Mouse (Mus musculus) embryonic facial prominence, embryonic 13.5 days (tissue): ENCODE data around the gene Eif1ax. TPM values are rescaled to one million over a fixed set of nuclear protein-coding genes. Genes with fewer than 3 reads are reported as not detected.
A peak's percentile ranks its signal among the peaks of the same experiment; 100 is the strongest.

Source experiments
- ATAC-seq: fragments of 200-750 bp; cut with Nextera tagmentation; 2 replicates; pipeline ENCODE4 v1.8.0; 2017; ENCODE audit warnings: low read depth; ENCODE audit not compliant: insufficient number of reproducible peaks, insufficient read depth, low FRiP score, low TSS enrichment
- H3K27ac ChIP-seq: fragments of 300-500 bp; sonication (generic); 2 replicates; pipeline ENCODE4 v1.5.1; 2015; ENCODE audit warnings: moderate library complexity, mild to moderate bottlenecking, inconsistent platforms
- H3K27me3 ChIP-seq: fragments of 300-500 bp; sonication (generic); 2 replicates; pipeline ENCODE4 v1.6.1; 2015; ENCODE audit warnings: mild to moderate bottlenecking, inconsistent platforms
- H3K36me3 ChIP-seq: fragments of 300-500 bp; sonication (generic); 2 replicates; pipeline ENCODE4 v1.6.1; 2015; ENCODE audit warnings: mild to moderate bottlenecking, inconsistent platforms
- H3K4me1 ChIP-seq: fragments of 300-500 bp; sonication (generic); 2 replicates; pipeline ENCODE4 v1.6.1; 2015; ENCODE audit warnings: inconsistent platforms
- H3K4me2 ChIP-seq: fragments of 300-500 bp; sonication (generic); 2 replicates; pipeline ENCODE4 v1.6.1; 2015; ENCODE audit warnings: moderate library complexity, mild to moderate bottlenecking, inconsistent platforms
- H3K4me3 ChIP-seq: fragments of 300-500 bp; sonication (generic); 2 replicates; pipeline ENCODE4 v1.5.1; 2015; ENCODE audit warnings: mild to moderate bottlenecking, inconsistent platforms
- H3K9ac ChIP-seq: fragments of 300-500 bp; sonication (generic); 2 replicates; pipeline ENCODE4 v1.6.1; 2015; ENCODE audit warnings: mild to moderate bottlenecking, inconsistent platforms
- H3K9me3 ChIP-seq: fragments of 300-500 bp; sonication (generic); 2 replicates; pipeline ENCODE4 v1.6.1; 2016; ENCODE audit warnings: inconsistent platforms
- WGBS: fragments of 180-500 bp; shearing (Covaris S2); methylation state at CpG from one replicate; pipeline ENCODE4 v1.1.7; 2015; ENCODE audit warnings: mixed read lengths; 5-methylcytosine and 5-hydroxymethylcytosine counted together
- polyA plus RNA-seq: library from polyadenylated mRNA; unstranded; fragments of >200 nt; fragmentation: Nextera tagmentation; extraction: Ambion mirVana; gene quantifications from 2 replicates; pipeline ENCODE4 v1.2.1, GENCODE M21; 2015

Eif1ax gene
- polyA plus RNA-seq: 136 and 146 TPM in 2 replicates

DNA sequence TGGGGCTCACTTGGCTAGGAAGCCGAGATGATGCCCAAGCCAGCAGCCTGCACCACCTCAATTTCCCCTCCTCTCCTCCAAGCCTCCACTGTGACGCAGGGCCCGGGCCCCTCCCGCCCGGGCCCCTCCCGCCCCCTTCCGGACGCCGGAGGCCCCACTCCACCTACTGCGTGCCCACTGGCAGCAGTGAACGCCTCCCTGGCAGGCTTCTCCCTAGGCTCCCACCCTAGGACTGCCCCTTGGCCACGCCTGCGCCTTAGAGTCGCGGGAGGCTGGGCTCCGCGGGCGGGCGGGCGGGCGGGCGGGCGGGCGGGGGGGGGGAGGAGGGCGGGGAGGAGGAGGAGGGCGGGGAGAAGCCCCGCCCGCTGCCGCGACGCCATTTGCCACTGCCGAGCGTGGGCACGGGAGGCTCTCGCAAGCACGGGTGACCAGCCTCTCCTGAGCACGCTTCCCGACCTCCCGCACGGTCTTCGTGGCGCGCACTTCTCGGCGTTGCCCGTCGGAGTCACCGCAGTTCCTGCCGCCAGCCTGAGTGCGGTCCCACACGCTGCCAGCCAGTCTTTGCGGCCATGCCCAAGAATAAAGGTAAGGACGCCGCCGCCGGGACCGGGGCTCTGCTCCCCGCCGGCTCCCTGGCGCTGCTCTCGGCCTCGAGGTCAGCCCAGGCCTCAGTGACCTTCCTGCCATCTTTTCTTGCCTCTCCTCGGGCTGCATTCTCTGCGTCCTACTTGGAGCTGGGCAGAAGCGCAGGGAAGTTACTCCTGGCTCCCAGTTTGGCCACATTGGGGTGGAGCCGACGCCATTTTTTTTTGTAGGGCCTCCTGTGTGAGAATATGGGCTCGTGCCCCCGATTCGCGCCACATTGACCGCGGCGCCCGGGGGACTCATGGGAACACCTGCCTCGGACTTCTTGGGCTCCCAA lies at the start of gene Eif1ax:
Gene Eif1ax, plus strand, starts transcription at position 348 of the 922 bp plus-strand sequence.
- Histone ChIP-seq H3K27ac (peak within 1 kb of the TSS; percentile 85), H3K4me2 (peak within 1 kb of the TSS; percentile 58), H3K9ac (peak within 1 kb of the TSS; percentile 79), H3K9me3 (no peaks in the 10 kb centered on the region), H3K27me3 (no peaks in the 10 kb centered on the region), H3K36me3 (no peaks in the 10 kb centered on the region), H3K4me1 (no peaks in the 10 kb centered on the region), H3K4me3 (peak within 1 kb of the TSS; percentile 62)
- ATAC-seq: peak; percentile 97
- 20% methylated on average over 51 of the region's 76 CpGs for WGBS

DNA sequence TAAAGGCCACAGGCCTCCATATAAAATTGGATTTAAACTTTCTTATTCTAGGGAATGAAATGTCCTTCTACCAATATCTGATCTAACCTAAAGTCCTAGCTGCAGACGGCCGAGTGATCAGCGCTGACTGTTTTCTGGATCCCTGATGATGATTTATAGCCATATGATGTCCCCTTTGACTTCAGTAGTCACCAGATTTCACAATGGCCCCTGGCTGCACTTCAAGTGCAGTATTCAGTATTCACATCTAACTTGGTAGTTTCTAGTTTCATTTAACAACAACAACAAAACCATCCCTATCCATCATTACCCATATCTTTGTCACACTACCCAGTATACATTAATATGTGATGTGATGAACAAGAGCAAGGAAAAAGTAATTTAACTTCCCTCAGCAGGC lies 7.5 kb upstream of the Eif1ax start:
- H3K4me2 ChIP-seq: no peak overlapping the region
- no peak overlapping the region for H3K4me3 ChIP-seq
- peaks cover 8% of the 10 kb centered on the region; the same call in 1 of the 2 replicates for H3K36me3 ChIP-seq
- H3K27ac ChIP-seq: no peak overlapping the region
- no peaks in the 10 kb centered on the region for H3K9me3 ChIP-seq
- no peak overlapping the region for H3K9ac ChIP-seq
- H3K4me1 ChIP-seq: no peaks in the 10 kb centered on the region
- ATAC-seq: no peak
- no peaks in the 10 kb centered on the region; the same call in 1 of the 2 replicates for H3K27me3 ChIP-seq
- 89% methylated on average over 3 of the region's 3 CpGs for WGBS

DNA sequence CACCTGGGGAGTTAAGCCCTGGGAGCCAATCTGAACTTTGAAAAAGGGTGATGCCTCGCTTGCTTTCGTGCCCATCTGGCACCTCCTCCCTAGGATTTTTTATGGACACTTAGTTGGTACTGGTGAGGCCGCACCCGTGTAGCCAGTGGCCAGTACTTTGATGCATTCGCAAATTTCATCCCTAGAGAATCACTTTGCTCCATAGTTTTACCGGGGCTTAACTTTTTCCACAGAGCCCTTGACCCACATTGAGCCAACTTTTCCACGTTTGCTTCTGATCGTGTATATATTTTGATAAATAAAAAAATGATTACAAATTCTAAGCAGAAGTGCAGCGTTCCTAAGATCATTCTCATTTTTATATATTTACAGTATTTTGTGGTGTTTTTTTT lies 771 bp downstream of the Eif1ax start:
- Histone ChIP-seq H3K4me3 (peak overlapping the region; percentile 62), H3K4me2 (peak overlapping the region; percentile 58), H3K36me3 (no peaks in the 10 kb centered on the region; the same call in 1 of the 2 replicates), H3K9me3 (no peaks in the 10 kb centered on the region), H3K27ac (peak overlapping the region; percentile 85; the same call in 1 of the 2 replicates), H3K9ac (peak overlapping the region; percentile 79), H3K4me1 (no peaks in the 10 kb centered on the region), H3K27me3 (no peaks in the 10 kb centered on the region)
- 21% methylated on average over 9 of the region's 9 CpGs for WGBS
- no peak for ATAC-seq

DNA sequence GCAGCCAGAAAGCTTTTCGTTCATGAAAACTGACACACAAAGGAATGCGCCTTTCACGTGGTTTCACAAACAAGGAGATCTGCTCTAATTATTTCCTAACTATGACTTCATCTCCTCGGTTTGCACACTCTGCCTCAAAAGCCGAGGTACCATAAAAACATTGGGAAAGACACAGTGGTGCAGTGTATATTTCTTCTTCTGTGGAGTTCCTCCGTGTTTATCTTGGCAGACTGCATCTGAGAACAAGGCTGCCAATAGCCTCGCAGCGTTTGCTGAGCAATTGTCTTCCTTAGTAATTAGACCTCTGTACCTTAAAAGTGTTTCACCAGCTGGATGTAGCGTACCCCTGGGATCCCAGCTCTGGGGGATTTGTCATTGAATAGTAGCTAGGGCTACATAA lies 15.1 kb downstream of the Eif1ax start:
- H3K4me1 ChIP-seq: no peaks in the 10 kb centered on the region
- no peak for ATAC-seq
- no peaks in the 10 kb centered on the region for H3K27me3 ChIP-seq
- no peak overlapping the region for H3K27ac ChIP-seq
- 79% methylated on average over 9 of the region's 9 CpGs for WGBS
- H3K4me3 ChIP-seq: no peak overlapping the region
- no peaks in the 10 kb centered on the region for H3K9me3 ChIP-seq
- H3K4me2 ChIP-seq: no peak overlapping the region
- no peak overlapping the region for H3K9ac ChIP-seq
- peaks cover 24% of the 10 kb centered on the region for H3K36me3 ChIP-seq

DNA sequence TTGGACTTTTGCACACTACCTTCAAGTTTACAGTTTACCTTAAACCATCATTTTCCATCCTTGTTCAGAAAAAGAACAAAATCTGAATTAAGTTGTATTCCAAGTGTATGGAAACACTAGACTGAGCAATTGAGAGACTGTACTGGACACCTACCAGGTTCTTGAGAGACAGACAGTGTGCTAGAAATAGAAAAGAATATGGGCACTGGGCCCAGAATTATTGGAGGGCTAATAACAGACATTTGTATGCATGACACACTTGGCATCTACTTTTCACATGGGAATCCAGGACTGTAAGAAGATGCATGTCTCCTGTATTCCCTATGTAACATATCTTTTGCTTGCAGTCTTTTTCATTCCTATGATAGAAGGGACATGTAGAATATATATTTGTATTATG lies 17.0 kb downstream of the Eif1ax start:
- Histone ChIP-seq H3K4me2 (no peak overlapping the region), H3K36me3 (peaks cover 17% of the 10 kb centered on the region), H3K27me3 (no peaks in the 10 kb centered on the region), H3K9me3 (no peaks in the 10 kb centered on the region), H3K27ac (no peak overlapping the region), H3K4me1 (no peaks in the 10 kb centered on the region), H3K4me3 (no peak overlapping the region), H3K9ac (no peak overlapping the region)
- ATAC-seq: no peak

DNA sequence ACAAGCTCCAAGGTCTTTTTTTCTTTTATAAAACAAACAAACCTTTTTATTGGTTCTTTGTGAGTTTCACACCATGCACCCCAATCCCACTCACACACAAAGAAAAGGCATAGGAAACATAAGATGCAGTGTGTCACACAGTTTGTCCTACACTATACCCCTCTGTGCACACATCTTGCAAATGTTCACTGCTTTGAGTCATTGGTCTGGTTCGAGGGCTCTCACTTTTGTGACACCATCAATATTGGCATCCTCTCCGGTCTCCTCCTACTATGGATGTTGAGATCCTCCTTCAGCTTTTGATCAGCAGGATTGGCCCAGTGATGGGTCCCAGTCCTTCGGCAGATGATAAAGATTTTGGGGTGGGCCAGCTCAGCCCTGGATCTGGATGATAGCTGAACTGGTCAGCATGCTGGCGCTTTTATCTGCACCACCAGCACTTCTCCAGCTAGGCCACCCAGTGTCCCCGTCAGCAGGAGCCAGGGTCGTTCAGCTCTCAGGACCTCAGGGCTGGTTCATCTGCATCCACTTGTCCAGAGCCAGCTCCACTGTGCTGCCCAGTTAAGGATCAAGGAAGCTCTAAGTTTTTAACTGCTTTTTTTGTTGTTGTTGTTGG lies 18.5 kb downstream of the Eif1ax start:
- H3K36me3 ChIP-seq: peaks cover 12% of the 10 kb centered on the region
- no peaks in the 10 kb centered on the region for H3K9me3 ChIP-seq
- no peak overlapping the region for H3K4me2 ChIP-seq
- no peak for ATAC-seq
- no peak overlapping the region for H3K9ac ChIP-seq
- 77% methylated on average over 6 of the region's 6 CpGs for WGBS
- H3K27ac ChIP-seq: no peak overlapping the region
- H3K4me1 ChIP-seq: no peaks in the 10 kb centered on the region
- no peaks in the 10 kb centered on the region for H3K27me3 ChIP-seq
- no peak overlapping the region for H3K4me3 ChIP-seq

DNA sequence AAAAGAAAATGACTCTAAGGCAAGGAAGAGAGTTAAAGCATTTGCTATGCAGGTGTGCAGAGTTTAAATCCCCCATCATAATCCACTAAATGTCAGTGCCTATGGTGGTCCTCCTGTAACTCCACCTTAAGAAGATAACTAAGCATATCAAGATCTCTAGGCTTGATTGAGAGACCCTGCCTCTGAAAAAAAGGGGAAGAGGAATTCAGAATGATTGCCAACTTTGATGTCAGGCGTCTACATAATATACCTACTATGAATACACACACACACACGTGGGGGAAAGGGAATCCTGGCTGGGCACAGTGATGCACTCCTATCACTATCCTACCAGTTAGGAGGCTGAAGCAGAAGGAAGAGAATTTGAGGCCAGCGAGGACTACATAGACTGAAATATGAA lies 19.3 kb downstream of the Eif1ax start:
- H3K27ac ChIP-seq: no peak overlapping the region
- 72% methylated on average over 3 of the region's 3 CpGs for WGBS
- H3K36me3 ChIP-seq: peaks cover 5% of the 10 kb centered on the region; the same call in 1 of the 2 replicates
- H3K4me3 ChIP-seq: no peak overlapping the region
- no peaks in the 10 kb centered on the region for H3K4me1 ChIP-seq
- H3K27me3 ChIP-seq: no peaks in the 10 kb centered on the region
- no peaks in the 10 kb centered on the region for H3K9me3 ChIP-seq
- no peak overlapping the region for H3K9ac ChIP-seq
- no peak for ATAC-seq
- H3K4me2 ChIP-seq: no peak overlapping the region

DNA sequence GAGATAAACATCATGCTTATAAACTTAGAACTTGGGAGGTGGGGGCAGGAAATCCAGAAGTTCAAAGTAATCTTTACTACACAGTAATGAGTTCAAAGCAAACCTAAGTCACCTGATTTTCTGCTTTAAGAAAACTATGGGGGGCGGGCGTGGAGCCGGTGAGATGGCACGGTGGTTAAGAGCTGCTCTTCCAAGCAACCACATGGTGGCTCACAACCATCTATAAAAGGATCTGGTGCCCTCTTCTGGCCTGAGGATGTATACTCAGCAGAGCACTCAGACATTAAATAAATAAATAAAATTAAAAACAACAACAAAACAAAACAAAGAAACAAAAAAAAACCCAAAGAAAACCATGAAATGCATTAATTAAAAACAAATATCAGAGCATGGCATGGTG lies 37.3 kb downstream of the Eif1ax start:
- H3K27ac ChIP-seq: no peak overlapping the region
- no peak for ATAC-seq
- no peaks in the 10 kb centered on the region for H3K36me3 ChIP-seq

DNA sequence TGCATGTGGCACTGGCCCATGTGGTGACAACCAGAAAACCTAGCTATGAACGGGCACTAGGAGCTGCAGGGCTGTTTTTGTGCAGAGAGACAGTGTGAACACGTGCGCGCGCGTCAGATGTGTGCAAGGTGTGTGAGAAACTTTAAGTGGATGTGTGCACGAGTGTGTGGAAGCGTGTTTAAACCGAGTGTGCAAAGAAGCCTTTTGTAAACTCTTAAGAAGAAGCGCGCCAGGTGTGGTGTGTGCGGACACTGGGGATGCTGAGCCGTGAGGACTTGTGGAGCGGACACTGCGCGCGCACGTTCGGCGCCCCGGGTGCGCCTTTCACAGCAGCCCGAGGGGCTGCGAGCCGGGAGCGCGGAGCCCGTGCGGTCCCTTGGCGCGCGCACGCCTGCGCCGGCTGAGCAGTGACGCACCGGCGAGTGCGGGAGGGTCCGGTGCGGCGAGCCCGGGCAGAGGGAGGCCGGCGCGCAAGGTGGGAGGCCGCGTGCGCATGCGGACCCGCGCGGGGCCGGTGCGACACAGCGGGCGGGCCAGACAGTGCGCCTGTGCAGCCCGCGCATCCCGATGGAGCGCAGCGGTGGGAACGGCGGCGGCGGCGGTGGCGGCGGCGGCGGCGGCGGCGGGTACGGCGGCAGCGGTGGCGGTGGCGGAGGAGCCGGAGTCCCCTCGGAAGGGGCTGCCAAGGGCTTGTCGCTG lies 42.3 kb downstream of the Eif1ax start, which contains the start of gene Map7d2:
Gene Map7d2, plus strand, starts transcription at position 443 of the 699 bp plus-strand sequence.
- Histone ChIP-seq H3K4me2 (peak within 1 kb of the TSS; percentile 88), H3K9ac (0 out of 2 replicates have a peak within 1 kb of the TSS, but pooled peaks have one; percentile 44), H3K4me1 (peaks cover 5% of the 10 kb centered on the region; the same call in 1 of the 2 replicates), H3K4me3 (peak within 1 kb of the TSS; percentile 54), H3K9me3 (no peaks in the 10 kb centered on the region), H3K36me3 (no peaks in the 10 kb centered on the region), H3K27ac (no peak within 1 kb of the TSS), H3K27me3 (peaks cover 49% of the 10 kb centered on the region)
- 31% methylated on average over 61 of the region's 83 CpGs for WGBS
- peak; percentile 43; the same call in 1 of the 2 replicates for ATAC-seq

More for the DNA sequence above, 37.3 kb downstream of the Eif1ax start:
- no peaks in the 10 kb centered on the region for H3K9me3 ChIP-seq
- no peak overlapping the region for H3K4me2 ChIP-seq
- WGBS: 25% methylated on average over 4 of the region's 4 CpGs
- H3K27me3 ChIP-seq: peaks cover 15% of the 10 kb centered on the region
- H3K9ac ChIP-seq: no peak overlapping the region
- no peaks in the 10 kb centered on the region for H3K4me1 ChIP-seq
- H3K4me3 ChIP-seq: no peak overlapping the region

DNA sequence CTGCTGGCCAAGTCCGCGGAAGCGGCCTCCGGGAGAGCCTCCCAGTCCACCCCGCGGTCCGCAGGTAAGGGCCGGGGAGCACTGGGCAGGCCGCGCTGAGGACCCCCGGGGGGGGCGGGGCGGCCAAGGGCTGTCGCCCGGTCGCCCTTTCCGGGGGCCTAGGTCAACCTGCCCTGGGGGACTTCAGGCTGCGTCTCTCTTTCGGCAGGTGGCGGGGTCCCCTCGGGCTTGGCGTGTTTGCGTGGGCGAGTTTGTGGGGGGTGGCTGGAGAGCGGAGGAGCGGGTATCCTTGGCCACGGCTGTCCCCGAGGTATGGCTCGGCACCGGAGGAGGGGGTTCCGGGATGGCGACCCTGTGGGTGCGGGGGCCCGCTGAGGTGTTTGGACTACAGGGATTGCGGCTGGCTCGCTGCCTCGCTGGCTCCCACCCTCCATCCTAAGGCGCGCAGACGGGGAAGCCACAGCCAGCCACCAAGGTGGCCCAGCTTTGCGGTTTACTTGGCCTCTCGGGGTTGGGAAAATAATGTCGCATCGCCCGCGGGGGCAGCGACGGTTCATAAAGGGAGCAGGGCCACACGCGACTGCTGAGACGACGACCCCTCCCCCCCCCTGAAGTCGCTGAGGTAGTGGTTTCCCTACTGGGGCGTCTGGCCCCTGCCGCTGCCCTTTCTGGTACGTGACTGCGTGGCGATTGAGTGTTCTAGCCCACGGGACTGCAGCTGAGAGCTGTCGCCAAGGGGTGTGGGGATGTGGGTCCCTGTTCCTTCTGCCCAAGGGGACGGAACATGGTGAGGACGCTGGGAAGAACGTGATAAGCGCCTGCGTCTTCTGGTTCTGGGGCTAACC lies 43.1 kb downstream of the Eif1ax start:
- 23% methylated on average over 63 of the region's 65 CpGs for WGBS
- 0 out of 2 replicates have a peak, but pooled peaks have one; percentile 43 for ATAC-seq
- no peak overlapping the region for H3K27ac ChIP-seq
- H3K4me3 ChIP-seq: peak overlapping the region; percentile 54
- H3K36me3 ChIP-seq: no peaks in the 10 kb centered on the region
- H3K27me3 ChIP-seq: peaks cover 49% of the 10 kb centered on the region
- H3K9ac ChIP-seq: 0 out of 2 replicates have a peak overlapping the region, but pooled peaks have one; percentile 44
- peak overlapping the region; percentile 88 for H3K4me2 ChIP-seq
- no peaks in the 10 kb centered on the region for H3K9me3 ChIP-seq
- H3K4me1 ChIP-seq: peaks cover 5% of the 10 kb centered on the region; the same call in 1 of the 2 replicates
